Mouse (Mus musculus) mouse trophoblast stem cell (cell line): Measurements from ENCODE around the gene Pax6.

Experiments
- in situ Hi-C, 2 experiments: fragments of 300-500 bp; cut with MseI, MboI; formaldehyde crosslinking; loops; 2 replicates in 1 of 2; 3 replicates in 1 of 2; pipeline ENCODE4 v1.15.1; 2025

Gene Pax6

GRCm38 (mm10) chr2:105730704-105731103 lies 62.0 kb downstream of the Pax6 start:
- in situ Hi-C loops, result no loop called here

- in situ Hi-C loops, result no loop called here
These were observed 67.5 kb downstream of the Pax6 start for GRCm38 (mm10) chr2:105736166-105736565.

GRCm38 (mm10) chr2:105746896-105747295 lies 78.2 kb downstream of the Pax6 start:
- in situ Hi-C loops, result no loop called here
